8 mouse cellular contexts compared by ENCODE assay signal in the genomic region with DNA sequence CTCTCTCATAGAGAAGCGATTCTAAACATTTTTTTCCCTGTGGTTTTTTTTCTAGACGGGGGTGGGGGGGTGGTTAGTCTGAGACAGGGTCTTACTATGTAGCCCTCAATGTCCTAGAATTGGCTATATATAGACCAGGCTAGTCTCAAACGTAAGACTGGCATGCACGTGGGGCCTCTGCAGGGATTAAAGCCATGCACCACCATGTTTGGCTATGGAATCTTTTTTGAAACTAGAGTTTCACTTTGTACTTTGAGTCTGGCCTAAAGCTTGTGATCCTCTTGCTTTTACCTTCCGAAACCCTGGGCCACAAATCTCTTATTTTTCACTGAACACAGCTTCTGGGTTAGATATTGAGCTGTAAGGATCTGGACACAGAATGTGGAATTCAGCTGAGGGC. TPM values are rescaled to one million over a fixed set of nuclear protein-coding genes. Genes with fewer than 3 reads are reported as not detected.
DNase-seq lines count a peak whose midpoint lies in the region; ATAC-seq lines count a peak whose summit lies in the region.

No protein-coding gene starts in this region.

- no peak for ATAC-seq in forebrain, embryonic 15.5 days (replicated peaks)
- no peak for ATAC-seq in liver, embryonic 13.5 days (ENCODE audit: low read depth)

- H3K9ac ChIP-seq in forebrain, embryonic 15.5 days (replicated peaks): no peak overlapping the region
- H3K9ac ChIP-seq in liver, embryonic 13.5 days: peak overlapping the region; percentile 49

- peaks cover 13% of the 10 kb centered on the region for H3K27me3 ChIP-seq in heart, embryonic 10.5 days (ENCODE audit: insufficient read depth, poor library complexity, severe bottlenecking)
- H3K27me3 ChIP-seq in forebrain, embryonic 15.5 days: no peaks in the 10 kb centered on the region
- H3K27me3 ChIP-seq in liver, embryonic 13.5 days: peaks cover 12% of the 10 kb centered on the region

- no peaks in the 10 kb centered on the region for H3K36me3 ChIP-seq in heart, embryonic 10.5 days
- no peaks in the 10 kb centered on the region for H3K36me3 ChIP-seq in forebrain, embryonic 15.5 days
- no peaks in the 10 kb centered on the region for H3K36me3 ChIP-seq in liver, embryonic 13.5 days

- intact Hi-C loops in left cerebral cortex, postnatal 36 days (cut with DNase I): loop anchor here (5.0 kb wide), 1 partner anchor 313 kb away; a partner anchor contains a TSS

- peak overlapping the region; percentile 69 for H3K4me3 ChIP-seq in heart, embryonic 10.5 days
- H3K4me3 ChIP-seq in forebrain, embryonic 15.5 days: peak overlapping the region; percentile 55
- H3K4me3 ChIP-seq in liver, embryonic 13.5 days (replicated peaks): peak overlapping the region; percentile 74

- H3K9me3 ChIP-seq in heart, embryonic 10.5 days: 0 out of 2 replicates have a peak, but pooled peaks cover 2% of the 10 kb centered on the region
- H3K9me3 ChIP-seq in forebrain, embryonic 15.5 days: no peaks in the 10 kb centered on the region
- no peaks in the 10 kb centered on the region for H3K9me3 ChIP-seq in liver, embryonic 13.5 days (replicated peaks)

- H3K4me1 ChIP-seq in heart, embryonic 10.5 days: no peaks in the 10 kb centered on the region
- peaks cover 15% of the 10 kb centered on the region for H3K4me1 ChIP-seq in forebrain, embryonic 15.5 days
- peaks cover 19% of the 10 kb centered on the region for H3K4me1 ChIP-seq in liver, embryonic 13.5 days (replicated peaks)

- peak overlapping the region; percentile 93 for H3K27ac ChIP-seq in heart, embryonic 10.5 days
- H3K27ac ChIP-seq in forebrain, embryonic 15.5 days (replicated peaks): no peak overlapping the region
- H3K27ac ChIP-seq in liver, embryonic 13.5 days: no peak overlapping the region

- H3K4me2 ChIP-seq in forebrain, embryonic 15.5 days (replicated peaks): peak overlapping the region; percentile 48
- H3K4me2 ChIP-seq in liver, embryonic 13.5 days: peak overlapping the region; percentile 74

- 49% methylated on average over 5 of the region's 5 CpGs for WGBS in heart, embryonic 10.5 days
- 53% methylated on average over 5 of the region's 5 CpGs for WGBS in forebrain, embryonic 15.5 days
- 22% methylated on average over 5 of the region's 5 CpGs for WGBS in liver, embryonic 13.5 days (ENCODE audit: insufficient replicate concordance)

- peak; percentile 75 for DNase-seq in heart, embryonic 10.5 days (ENCODE audit: low spot score)
- no peak for DNase-seq in heart, adult 9 months (ENCODE audit: low spot score in 2 of 2)
- peak; percentile 27 for DNase-seq in A20 (ENCODE audit: low read depth, low spot score)
- DNase-seq in liver, embryonic 13.5 days: no peak
- no peak for DNase-seq in right cerebral cortex, postnatal 10 days (ENCODE audit: low spot score in 2 of 2)
- no peak for DNase-seq in right cerebral cortex, adult 2 months (ENCODE audit: low spot score in 2 of 2)
- DNase-seq in left cerebral cortex, postnatal 36 days (ENCODE audit: low spot score in 2 of 2): no peak

RNA-seq across cellular contexts. Expression of a gene that starts 2.2 kb away (rescaled TPM):
- polyA plus RNA-seq in heart, embryonic 10.5 days (2016; fragmentation: Nextera tagmentation; extraction: Ambion mirVana): 17.7 and 21.6 TPM in 2 replicates
- polyA plus RNA-seq in forebrain, embryonic 15.5 days (2015; fragmentation: Nextera tagmentation; extraction: Ambion mirVana): 13.4 and 14.0 TPM in 2 replicates
- polyA plus RNA-seq in liver, embryonic 13.5 days (2015; fragmentation: Nextera tagmentation; extraction: Ambion mirVana): 4.1 and 5.4 TPM in 2 replicates
- 10 to 100 TPM; 73.2 to 74.7 TPM for total RNA-seq in left cerebral cortex, postnatal 36 days (2021)

Comparison
In these comparisons a context has a peak if more than half of its experiments do, and no peak if none do; other contexts are left out.
1. DNase-seq: peak in heart, embryonic 10.5 days (single experiment) and A20 (single experiment); none in heart, adult 9 months (0 of 2), liver, embryonic 13.5 days (single experiment), right cerebral cortex, postnatal 10 days (0 of 2), right cerebral cortex, adult 2 months (0 of 2) and left cerebral cortex, postnatal 36 days (0 of 2).
2. Peak in every context shown above with its lines, with median percentiles within 50 percentile points of each other: H3K4me3 ChIP-seq.